Mouse (Mus musculus): ENCODE data around the gene Mavs. TPM values are rescaled to one million over a fixed set of nuclear protein-coding genes. Genes with fewer than 3 reads are reported as not detected.

Gene Mavs
- total RNA-seq, 2 experiments from 2014 or later: 6.8 to 7.4 TPM

GRCm38 (mm10) chr2:131260544-131261307 lies 26.9 kb downstream of the Mavs start:
- DNase-seq (ENCODE audit: low spot score in 2 of 2): no peak

DNA sequence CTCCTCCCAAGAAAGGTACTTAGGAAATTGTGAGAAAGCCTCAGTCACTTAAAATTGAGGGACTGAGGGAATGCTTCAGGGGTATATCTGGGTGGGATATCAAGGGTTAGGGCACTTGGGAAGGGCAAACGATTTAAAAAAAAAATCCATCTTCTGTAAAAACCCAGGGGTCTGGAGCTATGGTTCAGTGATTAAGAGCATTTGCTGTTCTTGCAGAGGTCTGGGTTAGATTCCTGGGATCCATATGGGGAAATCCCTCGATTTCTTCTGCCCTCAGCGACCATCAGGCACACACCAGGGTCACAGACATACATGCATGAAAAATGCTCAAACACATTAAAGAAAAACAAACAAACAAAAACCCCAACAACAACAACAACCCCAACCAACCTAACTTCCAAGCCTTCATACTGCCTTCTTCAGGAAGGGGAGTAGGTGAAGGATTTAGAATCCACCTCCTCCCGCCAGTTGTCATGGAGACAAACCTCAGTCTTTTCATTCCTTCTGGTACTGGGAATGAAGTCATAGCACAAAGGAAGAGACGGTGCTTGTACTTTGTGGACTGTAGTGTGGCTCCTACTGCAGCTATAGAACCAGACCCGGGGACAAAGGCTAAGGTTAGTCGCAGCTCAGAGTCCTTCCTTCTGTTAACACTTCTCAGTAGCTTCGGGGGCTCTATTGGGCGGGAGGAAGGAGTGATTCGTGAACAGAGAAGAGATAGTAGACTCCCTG lies 27.8 kb downstream of the Mavs start:
- DNase-seq (ENCODE audit: low spot score in 2 of 2): no peak

GRCm38 (mm10) chr2:131262213-131262672 lies 28.4 kb downstream of the Mavs start, which contains the start of gene Pank2:
Gene Pank2 (plus strand): TSS chr2:131262495.
- peak; percentile 98 to 99 for DNase-seq (ENCODE audit: low spot score in 2 of 2)

DNA sequence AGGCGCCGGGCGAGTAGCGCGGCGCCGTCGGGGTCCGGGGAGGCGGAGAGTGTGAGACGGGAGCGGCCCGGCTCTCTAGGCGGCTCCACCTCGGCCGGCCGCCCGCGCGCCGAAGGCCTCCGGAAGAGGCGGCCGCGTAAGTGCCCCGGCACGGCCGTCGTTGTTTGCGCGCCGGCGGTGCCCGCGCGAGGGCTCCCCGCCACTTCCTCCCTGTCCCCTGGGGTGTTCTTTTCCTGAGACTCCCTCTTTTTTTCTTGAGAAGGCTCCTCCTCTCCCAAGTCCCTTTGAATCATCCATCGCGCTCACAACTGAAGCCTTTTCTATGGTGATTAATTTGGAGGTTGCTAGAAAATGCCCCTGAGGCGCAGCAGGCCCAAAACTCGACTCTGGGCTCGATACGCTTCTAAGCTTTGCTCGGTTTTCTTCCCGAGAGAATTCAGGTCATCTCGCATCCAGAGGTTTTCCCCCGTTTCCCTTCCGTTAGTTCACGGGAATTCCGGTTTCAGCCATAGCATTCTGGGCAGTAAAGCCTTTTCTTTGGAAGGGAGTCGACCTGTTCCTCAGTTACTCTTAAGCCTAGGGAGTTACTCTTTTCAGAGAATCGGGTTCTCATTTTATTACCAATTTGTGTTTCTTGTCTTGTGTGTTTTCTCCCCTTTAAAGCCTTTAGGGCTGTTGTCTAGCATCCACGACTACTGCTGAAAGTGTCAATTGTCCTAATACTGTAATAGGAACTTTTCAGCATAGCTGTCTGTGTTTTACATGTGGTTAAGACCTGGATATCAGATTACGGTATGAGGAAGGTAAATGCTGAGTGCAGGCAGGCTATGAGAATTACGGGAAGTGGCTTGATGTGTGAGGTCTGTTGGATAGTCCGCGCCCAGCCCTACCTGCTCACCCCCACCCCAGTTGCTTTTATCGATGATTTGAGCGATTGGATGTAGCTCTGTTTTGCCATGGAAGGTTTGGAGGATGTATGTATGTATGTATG lies 29.1 kb downstream of the Mavs start:
- no peak for DNase-seq (ENCODE audit: low spot score in 2 of 2)

- DNase-seq (ENCODE audit: low spot score in 2 of 2): no peak
Measured at GRCm38 (mm10) chr2:131264027-131264426, 30.2 kb downstream of the Mavs start.

GRCm38 (mm10) chr2:131265056-131265455 lies 31.2 kb downstream of the Mavs start:
- no peak for DNase-seq (ENCODE audit: low spot score in 2 of 2)

- DNase-seq (ENCODE audit: low spot score in 2 of 2): no peak
Measured at GRCm38 (mm10) chr2:131275493-131275892, 41.6 kb downstream of the Mavs start.

DNA sequence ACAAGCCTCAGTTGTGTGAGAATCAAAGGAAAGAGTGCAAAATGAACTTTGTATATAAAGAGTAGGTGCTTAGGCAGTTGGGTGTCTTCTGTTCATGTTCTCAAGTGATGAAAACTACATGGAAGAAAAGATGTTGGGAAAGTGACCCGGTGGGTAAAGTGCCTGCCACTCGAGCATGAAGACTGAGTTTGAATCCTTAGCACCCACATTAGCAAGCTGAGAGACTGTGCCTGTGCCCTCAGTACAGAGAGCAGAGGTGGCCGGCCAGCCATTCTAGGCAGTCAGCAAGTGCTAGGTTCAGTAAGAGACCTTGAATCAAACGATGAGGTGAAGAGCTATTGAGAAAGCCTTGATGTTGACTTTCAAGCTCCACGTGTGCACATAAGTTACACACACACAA lies 42.9 kb downstream of the Mavs start:
- DNase-seq (ENCODE audit: low spot score in 2 of 2): no peak

DNA sequence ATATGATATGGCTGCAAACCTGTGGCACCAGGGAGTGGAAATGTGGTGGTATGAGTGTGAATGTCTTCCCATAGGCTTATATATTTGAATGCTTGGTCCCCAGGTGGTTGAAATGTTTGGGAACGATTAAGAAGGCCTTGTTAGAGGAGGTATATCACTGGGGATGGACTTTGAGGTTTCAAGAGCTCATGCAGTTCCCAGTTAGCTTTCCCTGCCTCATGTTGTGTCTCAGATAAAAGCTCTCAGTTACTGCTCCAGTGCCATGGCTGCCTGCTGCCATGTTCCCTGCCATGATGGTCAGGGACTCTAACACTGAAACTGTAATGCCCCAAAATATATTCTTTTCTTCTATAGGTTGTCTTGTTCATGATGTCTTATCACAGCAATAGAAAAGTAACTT lies 47.7 kb downstream of the Mavs start:
- no peak for DNase-seq (ENCODE audit: low spot score in 2 of 2)

DNA sequence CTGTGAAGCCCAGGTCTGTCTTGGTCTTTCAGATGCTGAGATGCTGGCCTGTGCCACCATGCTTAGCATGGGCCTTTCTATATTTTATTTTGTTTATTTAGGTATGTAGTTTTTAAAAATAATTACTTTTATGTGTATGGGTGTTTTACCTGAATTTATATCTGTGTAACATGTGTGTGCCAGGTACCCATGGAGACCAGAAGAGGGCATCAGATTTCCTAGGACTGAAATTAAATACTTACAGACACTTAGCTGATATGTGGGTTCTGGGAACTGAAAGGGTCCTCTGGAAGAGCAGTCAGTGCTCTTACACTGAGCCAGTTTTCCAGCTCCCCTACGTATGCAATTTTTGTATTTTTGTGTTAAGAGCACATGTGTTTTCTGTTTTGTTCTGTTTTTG lies 52.4 kb downstream of the Mavs start:
- DNase-seq (ENCODE audit: low spot score in 2 of 2): no peak

DNA sequence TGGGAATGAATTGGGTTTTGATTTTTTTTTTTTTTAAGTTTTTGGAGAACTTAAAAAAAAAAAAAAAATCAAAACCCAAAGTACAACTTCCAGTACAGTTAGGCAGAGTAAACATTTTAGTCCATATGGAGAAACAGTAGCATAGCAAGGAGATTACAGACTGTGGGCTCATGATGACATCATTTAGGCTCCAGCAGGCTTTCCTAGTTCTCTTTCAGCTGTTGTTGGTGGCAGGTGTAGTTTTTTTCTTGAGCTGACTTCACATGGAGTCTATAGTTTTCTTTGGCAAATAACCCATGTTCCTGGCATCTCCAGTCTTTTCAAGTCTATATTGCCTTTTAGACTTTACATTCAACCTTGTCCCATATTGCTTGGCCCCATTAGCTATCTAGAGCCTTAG lies 56.8 kb downstream of the Mavs start:
- no peak for DNase-seq (ENCODE audit: low spot score in 2 of 2)

GRCm38 (mm10) chr2:131296746-131297261 lies 62.9 kb downstream of the Mavs start:
- DNase-seq (ENCODE audit: low spot score in 2 of 2): peak; percentile 45 to 49

Small RNA genes lying within 50 kb of the gene (microRNA-seq; reads per million reads assigned to microRNA genes)
- 61.0 to 67.2 reads per million in 2 experiments for gene Mir103-2

Other genes starting within 250 kb of the Mavs start
- gene Gfra4, start 191.0 kb upstream of the Mavs start, total RNA-seq (2021): 10 to 100 TPM; 38.7 to 40.0 TPM
- 1 to 10 TPM; 1.1 to 1.4 TPM for gene Adam33, start 170.2 kb upstream of the Mavs start, total RNA-seq (2021)
- gene Siglec1, start 147.3 kb upstream of the Mavs start, total RNA-seq (2021): under 1 TPM; 0.50 to 0.51 TPM
- 10 to 100 TPM in 1 of 2 experiments, 1 to 10 TPM in 1; 9.3 to 10.9 TPM for gene Hspa12b, start 106.8 kb upstream of the Mavs start, total RNA-seq (2021)
- gene Gm11037, start 100.6 kb upstream of the Mavs start, total RNA-seq (2021): not detected
- 10 to 100 TPM; 64.4 to 70.0 TPM for gene 1700037H04Rik, start 74.0 kb upstream of the Mavs start, total RNA-seq (2021)
- gene Cenpb, start 54.0 kb upstream of the Mavs start, total RNA-seq (2021): 100 to 1,000 TPM; 106 to 108 TPM
- gene Cdc25b, start 47.1 kb upstream of the Mavs start, total RNA-seq (2021): 10 to 100 TPM; 19.7 to 27.0 TPM
- 10 to 100 TPM; 21.9 to 22.7 TPM for gene Spef1, start 46.8 kb upstream of the Mavs start, total RNA-seq (2021)
- gene Ap5s1, start 27.0 kb upstream of the Mavs start, total RNA-seq (2021): 10 to 100 TPM; 21.0 to 22.4 TPM
- gene Pank2, start 28.4 kb downstream of the Mavs start, total RNA-seq (2021): 10 to 100 TPM; 64.8 to 69.1 TPM
- 10 to 100 TPM; 29.8 to 30.8 TPM for gene Rnf24, start 118.8 kb downstream of the Mavs start, total RNA-seq (2021)